ENCODE assay signal across 12 mouse cellular contexts in the genomic region with DNA sequence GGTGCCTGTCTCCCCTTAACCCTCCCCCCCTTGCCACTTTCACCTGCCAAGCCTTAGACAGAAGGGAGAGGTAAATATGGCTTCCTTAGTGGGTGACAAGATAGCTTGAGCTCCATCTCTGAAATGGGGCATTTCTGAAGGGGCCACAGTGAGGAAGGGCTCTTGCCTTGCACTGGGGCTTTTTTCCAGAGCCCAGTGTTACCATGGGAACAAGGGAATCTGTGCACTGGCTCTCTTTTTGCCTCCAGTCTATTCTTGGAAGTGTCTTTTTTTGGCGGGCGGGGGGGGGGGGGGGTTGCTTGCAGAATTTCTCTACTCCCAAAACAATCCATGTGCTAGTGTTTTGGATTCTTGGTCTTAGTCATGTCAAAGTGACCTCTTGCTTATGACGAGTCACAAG.
"Had no signal": no experiment of that assay in that cellular context is flagged by ENCODE, and none has a peak within 500 bp of the region (broad histone marks: within the 10 kb centered on the region; RNA-seq: fewer than 3 reads in every experiment).

No protein-coding gene starts in this region.

- H3K27ac ChIP-seq: kidney, embryonic 15.5 days; limb, embryonic 13.5 days; liver, embryonic 14.5 days; neural tube, embryonic 15.5 days had no signal

- H3K4me3 ChIP-seq: kidney, embryonic 15.5 days; limb, embryonic 13.5 days; myocyte; neural tube, embryonic 15.5 days had no signal

- H3K27me3 ChIP-seq: kidney, embryonic 15.5 days; limb, embryonic 13.5 days; neural tube, embryonic 15.5 days had no signal

- H3K9me3 ChIP-seq: kidney, embryonic 15.5 days; limb, embryonic 13.5 days; neural tube, embryonic 15.5 days had no signal

- H3K4me2 ChIP-seq: kidney, embryonic 15.5 days; limb, embryonic 13.5 days; neural tube, embryonic 15.5 days had no signal

- H3K9ac ChIP-seq: kidney, embryonic 15.5 days; limb, embryonic 13.5 days; liver, embryonic 14.5 days; neural tube, embryonic 15.5 days had no signal

- DNase-seq: kidney, adult 2 months; kidney, postnatal 14 days; layer of hippocampus, postnatal 36 days; left cerebral cortex, postnatal 4 days; lung, adult 18-20 months; midbrain, embryonic 14.5 days; thymus, postnatal 36 days had no signal
